Mouse (Mus musculus) lung, postnatal 4 days (tissue): Measurements from ENCODE around the gene Pcsk1n.
"Not testable (repeated sequence)": the region's sequence is repeated elsewhere in the genome, so short reads cannot be mapped to it uniquely, and the experiment has no call there.

Source experiments
- DNase-seq, 2 experiments: peaks; one replicate each; pipeline ENCODE4 v3.0.0; 2021

The Pcsk1n gene

DNA sequence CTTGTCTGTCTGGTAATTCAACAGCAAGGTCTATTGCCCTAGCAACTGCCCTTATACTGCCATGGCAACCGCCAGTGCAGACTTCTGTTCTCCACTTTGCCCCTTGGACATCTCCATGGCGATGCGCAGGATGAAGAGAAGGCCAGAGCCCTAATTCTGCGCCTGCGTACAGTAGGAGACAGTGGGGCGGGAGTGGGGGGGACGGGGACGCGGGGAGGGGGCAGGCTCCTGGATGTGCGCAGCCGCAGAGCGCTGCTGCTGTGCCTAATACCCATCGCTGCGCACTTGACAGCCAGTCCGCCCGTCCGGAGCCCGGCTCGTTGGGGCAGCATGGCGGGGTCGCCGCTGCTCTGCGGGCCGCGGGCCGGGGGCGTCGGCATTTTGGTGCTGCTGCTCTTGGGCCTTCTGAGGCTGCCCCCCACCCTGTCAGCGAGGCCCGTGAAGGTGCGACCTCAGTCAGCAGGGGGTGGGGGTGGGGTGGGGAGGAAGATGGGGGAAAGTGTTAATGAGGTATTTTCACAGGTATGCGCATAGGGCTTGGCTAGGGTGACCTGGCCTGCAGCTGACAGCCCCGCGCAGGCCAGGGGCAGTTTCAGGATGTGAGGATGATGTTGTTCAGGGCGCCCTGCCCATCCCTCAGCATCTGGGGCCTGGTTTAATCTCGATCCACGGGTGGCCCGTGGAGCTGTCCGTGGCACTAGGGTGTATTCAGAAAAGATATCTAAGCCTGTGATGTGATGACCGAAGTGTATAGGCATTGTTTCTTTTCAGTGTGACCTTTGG, at the start of gene Pcsk1n:
TSS of gene Pcsk1n (plus strand) at position 222 of the 783 bp plus-strand sequence.
- DNase-seq = no peak

DNA sequence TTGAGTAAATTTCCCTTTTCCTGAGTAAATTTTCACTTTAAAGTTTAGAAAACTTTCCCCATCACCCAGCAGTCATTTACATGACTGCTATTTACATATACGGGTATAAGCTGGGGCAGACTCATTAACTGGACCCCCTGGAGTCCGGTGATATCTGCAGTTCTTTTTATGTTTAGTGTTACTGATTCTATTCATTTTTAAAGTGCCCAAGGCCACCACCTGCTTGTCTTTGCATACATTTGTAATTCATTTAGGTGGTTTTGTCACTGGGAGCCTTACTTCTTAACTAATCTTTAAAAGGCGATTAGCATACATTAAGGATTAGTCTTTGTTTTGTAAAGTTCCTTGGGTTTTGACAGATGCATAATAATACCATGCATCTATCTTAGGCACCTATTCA, 49.8 kb upstream of the Pcsk1n start:
- DNase-seq = no peak

DNA sequence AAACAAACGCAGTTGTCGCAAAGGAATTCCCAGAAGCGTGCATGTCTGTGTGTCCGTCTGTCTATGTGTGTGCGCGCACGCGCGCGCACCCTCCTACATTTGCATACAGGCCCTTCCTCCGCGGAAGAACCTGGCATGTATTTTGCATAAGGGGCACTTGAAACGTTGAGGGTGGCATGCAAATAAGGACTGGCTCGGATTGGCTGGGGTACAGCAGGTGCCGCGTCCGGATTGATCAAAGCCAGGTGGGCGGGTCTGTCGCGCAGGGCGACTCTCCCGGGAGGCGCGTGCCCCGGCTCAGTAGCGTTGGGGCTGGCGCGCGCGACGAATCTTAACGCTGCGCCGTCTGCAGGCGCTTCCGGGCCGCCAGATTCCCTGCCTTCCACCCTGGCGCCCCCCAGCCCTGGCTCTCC, 41.6 kb upstream of the Pcsk1n start, which contains the start of gene Pim2:
TSS of gene Pim2 (plus strand) at position 256 of the 413 bp plus-strand sequence.
- DNase-seq = peak; percentile 84 to 91

DNA sequence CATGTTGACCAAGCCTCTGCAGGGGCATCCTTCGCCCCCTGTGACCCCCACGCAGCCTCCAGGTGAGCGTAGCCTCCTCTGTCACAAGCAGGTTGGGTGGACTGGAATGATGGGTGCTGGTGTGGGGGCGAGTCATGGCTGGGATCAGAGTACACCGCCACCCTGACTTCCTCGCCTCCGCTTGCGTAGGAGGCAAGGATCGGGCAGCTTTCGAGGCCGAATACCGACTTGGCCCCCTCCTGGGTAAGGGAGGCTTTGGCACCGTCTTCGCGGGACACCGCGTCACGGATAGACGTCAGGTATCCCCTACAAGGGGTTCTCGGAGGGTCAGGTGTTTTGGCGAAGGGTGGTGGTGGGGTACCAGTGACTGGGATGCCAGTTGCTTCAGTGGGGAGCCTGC, 41.1 kb upstream of the Pcsk1n start:
- DNase-seq = peak in 1 of 2 experiments; percentile 14

DNA sequence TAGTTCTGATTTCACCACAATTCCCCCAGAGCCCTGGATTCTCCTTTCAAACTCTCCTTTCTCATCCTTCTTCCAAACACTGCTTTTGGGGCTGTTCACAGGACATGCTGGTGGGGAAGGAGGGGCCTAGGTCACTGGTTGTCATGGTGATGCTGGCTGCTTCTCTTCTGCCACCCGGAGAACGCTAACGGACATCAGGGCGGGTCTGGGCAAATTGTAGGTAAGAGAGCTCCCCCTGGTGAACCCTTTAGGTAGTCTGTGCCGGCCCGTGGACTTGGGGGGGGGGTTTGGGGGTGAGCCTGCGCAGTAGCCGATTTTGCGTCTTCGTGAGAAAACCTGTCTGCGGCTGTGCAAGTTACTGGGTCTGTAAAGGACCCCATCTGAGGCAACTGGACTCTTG, 39.8 kb upstream of the Pcsk1n start:
- peak; percentile 70 to 76 for DNase-seq

DNA sequence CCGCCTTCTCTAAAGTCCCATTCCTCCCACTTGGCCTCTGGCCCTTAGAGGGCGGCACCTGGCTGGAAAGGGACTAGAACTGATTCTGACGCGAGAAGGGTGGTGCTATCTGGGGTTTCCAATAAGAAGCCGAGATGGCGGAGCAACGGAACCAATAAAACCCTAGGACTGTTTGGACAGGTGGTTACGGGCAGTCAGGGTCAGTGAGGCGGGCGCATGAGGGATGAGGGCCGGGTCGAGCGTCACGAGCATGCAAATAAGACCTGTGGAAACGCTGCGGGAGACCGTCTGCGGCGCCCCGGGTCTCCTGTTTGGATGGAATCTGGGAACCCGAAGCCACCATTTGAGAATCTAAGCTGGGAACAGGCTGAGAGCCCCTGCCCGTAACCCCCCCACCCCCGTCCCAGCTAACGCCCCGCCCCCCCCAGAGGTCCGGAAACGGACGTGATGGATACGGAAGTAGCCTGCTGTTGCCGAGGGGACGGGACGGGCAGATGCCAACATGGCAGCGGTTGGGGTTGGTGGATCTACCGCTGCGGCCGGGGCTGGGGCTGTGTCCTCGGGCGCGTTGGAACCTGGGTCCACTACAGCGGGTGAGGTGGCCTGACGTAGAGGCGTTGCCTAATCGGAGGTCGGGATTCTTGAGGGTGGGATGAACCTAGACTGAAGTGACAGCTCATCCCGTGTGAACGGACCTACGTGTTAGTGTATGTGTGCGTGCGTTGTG, 35.6 kb upstream of the Pcsk1n start, which contains the start of gene Slc35a2:
TSS of gene Slc35a2 (plus strand) at position 188 of the 727 bp plus-strand sequence.
- peak; percentile 84 to 90 for DNase-seq

DNA sequence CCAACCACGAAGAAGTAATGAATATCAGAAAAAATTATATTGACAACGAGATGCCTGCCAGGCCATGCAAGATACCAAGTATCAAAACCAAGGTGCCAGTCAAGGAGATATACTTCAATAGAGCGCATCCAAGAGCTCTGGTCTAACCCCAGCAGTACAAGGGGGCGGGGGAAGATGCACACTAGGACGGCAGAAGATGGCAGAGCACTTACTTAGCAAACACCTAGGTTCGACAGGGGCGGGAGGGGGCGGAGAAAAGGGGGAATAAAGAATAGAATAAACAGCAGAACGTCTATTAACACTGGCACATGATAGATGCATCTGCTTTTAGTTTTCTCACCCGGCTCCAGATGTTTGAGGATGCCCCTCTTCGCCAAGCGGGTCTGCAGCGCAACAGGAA, 21.4 kb upstream of the Pcsk1n start:
- DNase-seq = no peak

DNA sequence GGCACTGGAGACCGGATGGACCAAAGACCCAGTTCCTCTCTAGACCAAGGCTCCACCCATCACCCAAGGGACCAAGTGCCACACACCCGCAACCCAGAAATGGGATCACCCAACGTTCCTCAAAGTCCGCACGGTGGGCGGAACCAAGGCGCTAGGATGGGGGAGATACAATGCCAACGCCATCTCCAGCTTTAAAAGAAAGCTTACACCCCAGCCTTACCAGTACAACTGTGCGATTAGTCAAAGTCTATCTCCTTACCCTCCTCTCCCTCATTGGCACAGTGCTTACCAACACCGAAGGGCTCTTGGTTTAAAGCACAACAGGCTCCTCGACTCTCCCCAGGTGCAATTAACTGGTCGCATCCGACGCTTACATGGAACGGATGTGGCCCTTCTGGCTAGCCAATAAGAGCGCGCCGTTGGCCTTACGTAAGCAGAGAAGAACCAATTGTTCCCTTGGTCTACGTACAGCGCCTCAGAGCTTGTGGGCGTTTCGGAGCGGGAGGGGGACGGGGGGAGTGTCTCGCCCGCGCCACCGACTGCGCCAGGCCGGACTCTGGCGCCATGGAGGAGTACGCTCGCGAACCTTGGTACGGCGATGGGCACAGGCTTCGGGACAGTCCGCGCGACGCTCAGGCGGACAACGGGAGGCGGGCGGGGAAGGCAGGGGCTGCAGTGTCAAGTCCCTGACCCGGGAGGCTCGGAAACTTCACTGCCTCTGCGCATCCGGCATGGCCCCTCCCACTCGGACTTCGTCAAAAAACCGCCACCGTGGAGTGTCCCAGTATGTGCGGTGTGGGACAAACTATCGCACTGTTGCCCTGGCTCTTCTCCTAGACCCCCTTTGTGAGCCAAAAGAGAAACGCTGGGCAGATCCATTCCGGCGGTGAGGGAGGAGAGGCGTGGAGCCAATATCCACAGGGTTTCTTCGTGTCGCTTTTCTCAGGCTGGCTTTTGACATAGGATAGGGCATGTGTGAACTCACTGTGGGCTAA, 20.4 kb upstream of the Pcsk1n start, which contains the start of the genes Pqbp1 and Timm17b:
TSS of gene Pqbp1 (minus strand) at position 390 of the 995 bp plus-strand sequence.
TSS of gene Timm17b (plus strand) at position 478 of the 995 bp plus-strand sequence.
- DNase-seq = peak; percentile 88 to 93

DNA sequence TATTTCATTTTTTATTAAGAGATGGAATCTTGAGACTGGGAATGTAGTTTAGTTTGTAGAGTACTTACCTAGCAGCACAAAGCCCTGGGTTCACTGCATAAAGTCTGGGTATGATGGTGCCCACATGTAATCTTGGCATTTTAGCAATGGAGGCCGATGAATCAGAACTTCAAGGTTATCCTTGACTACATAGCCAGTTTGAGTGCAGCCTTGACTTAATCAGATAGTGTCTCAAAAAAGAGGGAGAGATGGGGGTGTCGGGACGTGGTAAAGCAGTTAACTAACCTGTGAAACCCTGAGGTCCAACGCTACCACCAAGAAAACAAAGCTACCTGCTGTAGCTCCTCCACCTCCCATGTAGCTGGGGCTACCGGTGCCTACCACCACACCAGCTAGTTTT, 15.2 kb upstream of the Pcsk1n start:
- DNase-seq = no peak

DNA sequence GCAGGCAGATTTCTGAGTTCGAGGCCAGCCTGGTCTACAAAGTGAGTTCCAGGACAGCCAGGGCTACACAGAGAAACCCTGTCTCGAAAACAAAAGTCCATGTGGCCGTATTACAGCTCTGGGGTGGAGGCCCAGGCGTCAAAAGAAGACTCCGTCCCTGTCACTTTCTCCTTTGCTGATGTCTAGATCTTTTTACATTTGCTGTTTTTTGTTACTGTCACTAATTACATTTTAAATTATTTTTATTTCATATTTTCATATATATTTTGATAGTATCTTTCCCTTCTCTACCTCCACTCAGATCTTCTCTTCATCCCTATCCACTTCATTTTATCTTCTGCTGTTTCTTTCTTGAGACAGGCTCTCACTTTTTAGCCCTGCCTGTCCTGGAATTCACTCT, 11.9 kb upstream of the Pcsk1n start, which contains the start of gene Gm10491:
TSS of gene Gm10491 (minus strand) at position 101 of the 400 bp plus-strand sequence.
- DNase-seq = no peak

DNA sequence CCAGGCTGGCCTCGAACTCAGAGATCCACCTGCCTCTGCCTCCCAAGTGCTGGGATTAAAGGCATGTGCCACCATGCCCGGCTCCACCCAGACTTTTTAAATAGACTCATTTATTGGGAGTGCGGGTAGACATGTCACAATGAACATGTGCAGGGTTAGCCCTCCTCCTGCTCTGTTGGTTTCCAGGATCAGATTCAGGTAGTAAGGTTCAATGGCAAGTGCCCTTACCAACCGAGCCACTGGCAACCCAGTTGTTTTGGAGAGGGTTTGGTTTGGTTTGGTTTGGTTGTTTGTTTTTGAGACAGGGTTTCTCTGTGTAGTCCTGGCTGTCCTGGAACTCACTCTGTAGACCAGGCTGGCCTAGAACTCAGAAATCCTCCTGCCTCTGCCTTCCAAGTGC, 10.4 kb upstream of the Pcsk1n start, which contains the start of gene Gm10490:
TSS of gene Gm10490 (plus strand) at position 301 of the 400 bp plus-strand sequence.
- DNase-seq = not testable (repeated sequence)

DNA sequence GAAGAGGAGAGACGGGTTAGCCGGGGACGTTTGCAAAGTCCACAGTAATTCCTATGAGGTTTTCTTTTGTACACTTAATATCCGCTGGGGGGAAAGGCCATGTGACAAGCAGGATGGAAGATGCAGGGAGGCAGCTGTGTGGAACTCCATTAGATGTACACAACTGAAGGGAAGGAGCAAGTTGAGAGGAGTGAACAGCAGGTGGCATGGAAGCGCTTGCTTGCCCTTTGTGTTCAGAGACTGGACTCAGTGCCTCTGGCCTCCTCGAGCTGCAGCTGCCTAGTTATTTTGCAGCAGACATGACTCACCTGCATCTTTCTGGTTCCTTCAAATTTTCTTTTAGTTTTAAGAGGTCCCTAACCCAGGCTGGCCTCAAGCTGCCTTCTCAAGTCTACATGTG, 9.1 kb upstream of the Pcsk1n start:
- no peak for DNase-seq

DNA sequence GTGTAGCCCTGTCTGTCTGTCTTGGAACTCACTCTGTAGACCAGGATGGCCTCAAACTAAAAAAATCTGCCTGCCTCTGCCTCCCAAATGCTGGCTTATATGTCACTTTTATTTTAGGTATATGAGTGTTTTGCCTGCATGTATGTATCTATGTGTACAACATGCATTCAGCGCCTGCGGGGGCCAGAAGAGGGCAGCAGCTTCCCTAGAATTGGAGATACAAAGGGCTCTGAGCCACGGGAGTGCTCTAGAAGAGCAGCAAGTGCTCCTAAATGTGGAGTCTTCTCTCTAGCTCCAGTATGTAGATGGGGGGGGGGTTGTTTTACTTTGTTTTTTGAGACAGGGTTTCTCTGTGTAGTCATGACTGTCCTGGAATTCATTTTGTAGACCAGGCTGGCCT, 4.0 kb upstream of the Pcsk1n start:
- peak in 1 of 2 experiments; percentile 60 for DNase-seq

DNA sequence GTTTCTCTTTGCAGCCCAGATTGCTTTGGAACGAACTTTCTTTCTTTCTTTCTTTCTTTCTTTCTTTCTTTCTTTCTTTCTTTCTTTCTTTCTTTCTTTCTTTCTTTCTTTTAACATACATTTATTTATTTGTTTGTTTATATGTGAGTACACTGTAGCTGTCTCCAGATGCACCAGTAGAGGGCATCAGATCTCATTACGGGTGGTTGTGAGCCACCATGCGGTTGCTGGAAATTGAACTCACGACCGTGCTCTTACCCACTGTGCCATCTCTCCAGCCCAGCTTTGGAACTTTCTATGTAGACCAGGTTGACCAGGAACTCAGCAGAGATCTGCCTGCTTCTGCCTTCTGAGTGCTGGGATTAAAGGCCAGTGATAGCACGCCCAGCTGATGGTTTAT, 1.7 kb upstream of the Pcsk1n start:
- DNase-seq = not testable (repeated sequence)

DNA sequence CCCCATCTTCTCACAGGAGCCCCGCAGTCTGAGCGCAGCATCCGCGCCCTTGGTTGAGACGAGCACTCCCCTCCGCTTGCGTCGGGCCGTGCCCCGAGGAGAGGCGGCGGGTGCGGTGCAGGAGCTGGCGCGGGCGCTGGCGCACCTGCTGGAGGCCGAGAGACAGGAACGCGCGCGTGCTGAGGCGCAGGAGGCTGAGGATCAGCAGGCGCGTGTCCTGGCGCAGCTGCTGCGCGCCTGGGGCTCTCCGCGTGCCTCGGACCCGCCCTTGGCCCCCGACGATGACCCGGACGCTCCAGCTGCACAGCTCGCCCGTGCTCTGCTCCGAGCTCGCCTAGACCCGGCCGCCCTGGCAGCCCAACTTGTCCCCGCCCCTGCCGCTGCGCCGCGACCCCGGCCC, 2.4 kb downstream of the Pcsk1n start:
- DNase-seq = no peak

DNA sequence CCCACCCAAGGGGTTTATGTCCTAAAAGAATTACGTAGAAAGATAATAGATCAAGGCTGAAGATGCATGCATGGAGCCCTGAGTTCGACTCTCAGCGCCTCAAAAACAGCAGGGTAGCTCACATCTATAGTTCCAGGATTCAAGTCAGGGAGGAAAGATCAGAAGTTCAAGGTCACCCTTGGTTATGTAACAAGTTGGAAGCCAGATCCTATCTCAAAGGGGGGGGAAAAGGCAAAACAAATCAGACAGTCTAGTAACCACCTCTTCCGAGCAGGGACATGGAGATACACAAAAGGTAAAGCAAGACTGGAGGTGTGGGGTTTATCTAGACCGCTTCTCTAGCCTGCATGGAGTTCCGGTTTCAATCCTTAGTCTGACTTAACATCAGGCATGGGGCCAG, 6.6 kb downstream of the Pcsk1n start:
- DNase-seq = no peak

DNA sequence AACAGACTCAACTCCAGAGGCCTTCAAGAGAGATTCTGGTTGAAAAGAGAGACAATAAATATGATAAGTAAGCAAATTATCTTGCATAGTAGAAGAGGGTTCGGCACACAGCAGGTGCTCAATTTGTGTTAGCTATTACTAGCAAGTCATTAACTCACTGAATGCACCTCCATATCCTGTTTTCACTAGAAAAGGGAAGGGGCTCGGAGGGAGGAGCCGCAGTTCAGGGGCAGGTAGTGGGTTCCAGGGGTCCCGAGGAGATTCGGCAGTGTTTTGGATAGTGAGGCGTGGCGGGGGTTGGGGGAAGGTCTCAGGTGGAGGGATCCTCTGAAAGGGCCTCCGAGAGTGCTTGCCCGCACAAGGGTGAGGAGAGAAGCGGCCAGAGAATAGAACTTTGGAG, 7.5 kb downstream of the Pcsk1n start:
- DNase-seq = no peak

DNA sequence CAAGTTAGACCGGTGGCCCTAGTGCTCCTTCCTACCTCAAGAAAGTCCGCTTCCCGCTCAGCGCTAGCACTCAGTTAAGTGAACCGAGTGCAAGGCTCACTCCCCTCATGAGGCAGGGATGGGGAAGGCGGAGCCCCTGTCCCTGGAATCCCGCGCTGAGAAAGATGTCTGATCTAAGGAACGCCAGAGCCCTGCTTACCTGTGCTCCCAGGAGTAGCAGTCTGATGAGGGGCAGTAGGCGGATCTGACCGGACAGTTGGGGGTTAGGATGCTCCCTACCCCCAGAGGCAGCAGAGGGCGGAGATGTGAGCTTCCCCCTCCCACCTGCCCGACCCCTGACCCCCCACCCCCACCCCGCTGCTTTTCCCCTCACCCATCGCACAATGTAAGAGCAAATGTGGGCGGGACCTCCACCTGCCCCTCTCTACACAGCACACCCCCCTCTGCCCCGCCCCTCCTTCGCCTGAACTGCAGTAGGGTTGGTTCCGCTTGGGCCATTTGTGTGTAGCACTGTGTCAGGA, 8.7 kb downstream of the Pcsk1n start, which contains the start of gene Eras:
TSS of gene Eras (minus strand) at position 338 of the 521 bp plus-strand sequence.
- no peak for DNase-seq

DNA sequence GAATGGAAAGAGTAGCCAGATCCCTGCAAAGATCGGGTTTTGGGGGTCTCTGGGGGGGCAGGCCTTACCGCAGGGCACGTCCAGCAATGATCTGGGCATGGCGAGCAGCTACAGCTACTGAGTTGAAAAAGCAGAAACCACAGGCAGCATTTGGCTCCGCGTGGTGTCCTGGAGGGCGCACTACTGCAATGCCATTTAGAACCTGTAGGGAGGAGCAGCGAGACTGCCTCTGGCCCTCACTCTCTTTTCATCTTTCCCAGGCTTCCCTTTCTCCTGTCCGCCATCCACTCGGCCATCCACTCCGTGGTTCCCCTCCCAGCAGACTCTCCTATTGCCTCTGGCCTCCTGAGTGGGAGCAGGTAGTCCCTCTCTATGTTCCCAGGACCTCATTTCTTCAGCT, 17.3 kb downstream of the Pcsk1n start:
- no peak for DNase-seq

DNA sequence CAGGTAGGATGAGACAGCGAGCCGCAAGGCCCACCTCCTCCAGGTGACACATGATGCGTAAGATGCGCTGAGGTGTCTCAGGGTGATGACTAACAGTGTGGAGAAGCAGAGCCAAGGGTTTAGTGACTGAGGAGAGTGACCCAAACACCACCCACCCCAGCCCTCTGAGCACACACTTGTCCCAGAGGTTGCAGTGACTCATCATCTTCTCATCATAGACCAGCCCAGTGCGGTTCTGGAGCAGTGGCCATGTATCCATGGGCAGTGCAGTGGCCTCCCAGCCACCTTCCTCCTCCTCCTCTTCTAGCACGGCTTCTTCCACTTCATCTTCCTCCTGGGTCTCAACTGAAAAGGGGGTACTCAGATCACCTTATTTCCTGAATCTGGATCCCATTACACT, 18.0 kb downstream of the Pcsk1n start:
- no peak for DNase-seq

DNA sequence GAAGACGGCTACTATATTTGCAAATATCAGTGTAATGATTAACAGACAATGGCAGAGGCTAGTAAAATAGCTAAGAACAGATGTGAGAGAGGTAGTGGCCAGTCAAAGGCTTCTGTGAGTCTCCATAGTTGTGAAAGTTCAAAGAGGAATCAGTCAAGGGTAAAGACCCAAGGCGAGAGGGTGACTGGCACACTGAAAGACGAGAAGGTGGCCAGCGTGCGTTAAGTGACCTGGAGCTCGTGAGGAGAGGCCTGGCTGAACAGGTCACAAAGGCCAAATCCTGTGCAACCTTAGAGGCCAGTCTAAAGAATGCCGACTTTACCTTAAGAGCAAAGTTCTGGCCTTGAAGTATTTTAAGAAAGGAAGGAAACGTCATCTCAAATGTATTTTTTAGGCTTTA, 26.0 kb downstream of the Pcsk1n start:
- no peak for DNase-seq
